ENCODE assay signal across 7 mouse cellular contexts in genomic region chr6:53288584-53289558, GRCm38 (mm10). TPM values are rescaled to one million over a fixed set of nuclear protein-coding genes. Genes with fewer than 3 reads are reported as not detected.
DNase-seq lines count a peak whose midpoint lies in the region; ATAC-seq and TF ChIP-seq lines count a peak whose summit lies in the region.

No protein-coding gene starts in this region.

- no peak for TF ChIP-seq CTCF in heart, adult 2 months (IDR thresholded peaks at IDR 0.05)
- no peak for TF ChIP-seq CTCF in stomach, postnatal 0 days (IDR thresholded peaks at IDR 0.05; ENCODE audit: low read depth)

- H3K4me2 ChIP-seq in limb, embryonic 12.5 days: peak overlapping the region; percentile 92
- peak overlapping the region; percentile 93 for H3K4me2 ChIP-seq in stomach, postnatal 0 days (replicated peaks; ENCODE audit: low read depth)

- peak overlapping the region; percentile 74 for H3K9ac ChIP-seq in heart, adult 2 months (ENCODE audit: low read depth, low read length)
- peak overlapping the region; percentile 85 for H3K9ac ChIP-seq in limb, embryonic 12.5 days (replicated peaks)
- H3K9ac ChIP-seq in stomach, postnatal 0 days (ENCODE audit: low read length): peak overlapping the region; percentile 59

- no peak for TF ChIP-seq EP300 in heart, adult 2 months (IDR thresholded peaks at IDR 0.05; ENCODE audit: insufficient read depth, low read depth, low read length)
- TF ChIP-seq EP300 in stomach, postnatal 0 days (optimal IDR thresholded peaks at IDR 0.05): no peak

- peak; percentile 47 for DNase-seq in testis, postnatal 10 days (ENCODE audit: low spot score)
- no peak for DNase-seq in testis, postnatal 14 days (ENCODE audit: low spot score)
- DNase-seq in heart, adult 2 months: peak; percentile 41 to 51
- DNase-seq in stomach, postnatal 0 days (ENCODE audit: low spot score): no peak
- DNase-seq in layer of hippocampus, postnatal 25 days (ENCODE audit: extremely low spot score in 1 of 2, low spot score in 1 of 2): no peak
- no peak for DNase-seq in gastrocnemius, adult 18-20 months (ENCODE audit: low spot score)

- H3K9me3 ChIP-seq in limb, embryonic 12.5 days: no peaks in the 10 kb centered on the region
- H3K9me3 ChIP-seq in stomach, postnatal 0 days (ENCODE audit: control insufficient read depth, low read length): no peaks in the 10 kb centered on the region

- 0 out of 2 replicates have a peak, but pooled peaks cover 1% of the 10 kb centered on the region for H3K4me1 ChIP-seq in heart, adult 2 months (ENCODE audit: control insufficient read depth, insufficient read depth, low read length)
- H3K4me1 ChIP-seq in limb, embryonic 12.5 days (replicated peaks): peaks cover 44% of the 10 kb centered on the region
- no peaks in the 10 kb centered on the region for H3K4me1 ChIP-seq in stomach, postnatal 0 days (replicated peaks; ENCODE audit: control insufficient read depth, insufficient read depth)

- no peaks in the 10 kb centered on the region for H3K79me2 ChIP-seq in heart, adult 2 months (replicated peaks; ENCODE audit: control insufficient read depth, insufficient read depth, low read length)

- no peak for ATAC-seq in limb, embryonic 12.5 days (ENCODE audit: insufficient number of reproducible peaks, insufficient read depth, low FRiP score, low TSS enrichment, low read depth)
- no peak for ATAC-seq in stomach, postnatal 0 days (ENCODE audit: low FRiP score, low TSS enrichment)

- TF ChIP-seq POLR2A in heart, adult 2 months (IDR thresholded peaks at IDR 0.05; ENCODE audit: insufficient read depth, low read depth, low read length): no peak

- no peaks in the 10 kb centered on the region for H3K27me3 ChIP-seq in heart, adult 2 months (ENCODE audit: control insufficient read depth, insufficient read depth, low read length)
- peaks cover 30% of the 10 kb centered on the region for H3K27me3 ChIP-seq in limb, embryonic 12.5 days
- no peaks in the 10 kb centered on the region for H3K27me3 ChIP-seq in stomach, postnatal 0 days (ENCODE audit: control insufficient read depth, insufficient read depth, low read length)

- WGBS in heart, adult 2 months: 14% methylated on average over 24 of the region's 24 CpGs
- 3% methylated on average over 24 of the region's 24 CpGs for WGBS in limb, embryonic 12.5 days
- 8% methylated on average over 24 of the region's 24 CpGs for WGBS in stomach, postnatal 0 days

- H3K36me3 ChIP-seq in heart, adult 2 months (ENCODE audit: control insufficient read depth, insufficient read depth, low read length): no peaks in the 10 kb centered on the region
- no peaks in the 10 kb centered on the region for H3K36me3 ChIP-seq in limb, embryonic 12.5 days
- no peaks in the 10 kb centered on the region for H3K36me3 ChIP-seq in stomach, postnatal 0 days (ENCODE audit: control insufficient read depth, insufficient read depth, low read length)

- peak overlapping the region; percentile 81 for H3K27ac ChIP-seq in heart, adult 2 months
- H3K27ac ChIP-seq in limb, embryonic 12.5 days: peak overlapping the region; percentile 62
- no peak overlapping the region for H3K27ac ChIP-seq in stomach, postnatal 0 days (replicated peaks)

- intact Hi-C loops in heart, adult 2 months (cut with DNase I): loop anchor here (5.0 kb wide), 3 partner anchors 228 to 818 kb away; no protein-coding TSS in a partner anchor

- peak overlapping the region; percentile 75 for H3K4me3 ChIP-seq in heart, adult 2 months
- H3K4me3 ChIP-seq in limb, embryonic 12.5 days (replicated peaks): peak overlapping the region; percentile 78
- H3K4me3 ChIP-seq in stomach, postnatal 0 days (ENCODE audit: low read depth, low read length): peak overlapping the region; percentile 59

RNA-seq across cellular contexts. Expression of gene Creb5, which starts 1.8 kb away (rescaled TPM):
- total RNA-seq in heart, adult 2 months (2021): 1 to 10 TPM; 6.1 to 8.4 TPM
- polyA plus RNA-seq in heart, adult 2 months (2012; rRNA removed): 3.5 TPM in 2 replicates
- 60.5 and 84.2 TPM in 2 replicates for polyA plus RNA-seq in limb, embryonic 12.5 days (2016; fragmentation: Nextera tagmentation; extraction: Ambion mirVana)
- polyA plus RNA-seq in stomach, postnatal 0 days (2015; fragmentation: Nextera tagmentation; extraction: Ambion mirVana): 3.2 and 5.3 TPM in 2 replicates
- total RNA-seq in layer of hippocampus, postnatal 25 days (2021): 1 to 10 TPM; 4.4 to 6.6 TPM
- 1 to 10 TPM; 3.5 to 7.0 TPM for total RNA-seq in gastrocnemius, adult 18-20 months (2021)

Comparison
In these comparisons a context has a peak if more than half of its experiments do, and no peak if none do; other contexts are left out.
1. DNase-seq: peak in testis, postnatal 10 days (single experiment) and heart, adult 2 months (2 of 2); none in testis, postnatal 14 days (single experiment), stomach, postnatal 0 days (single experiment), layer of hippocampus, postnatal 25 days (0 of 2) and gastrocnemius, adult 18-20 months (single experiment).
2. Peak in every context shown above with its lines, with median percentiles within 50 percentile points of each other: H3K4me3 ChIP-seq and H3K9ac ChIP-seq.